Mouse (Mus musculus): ENCODE data around the gene Ankib1.
"Not testable (repeated sequence)": the region's sequence is repeated elsewhere in the genome, so short reads cannot be mapped to it uniquely, and the experiment has no call there.

DNA sequence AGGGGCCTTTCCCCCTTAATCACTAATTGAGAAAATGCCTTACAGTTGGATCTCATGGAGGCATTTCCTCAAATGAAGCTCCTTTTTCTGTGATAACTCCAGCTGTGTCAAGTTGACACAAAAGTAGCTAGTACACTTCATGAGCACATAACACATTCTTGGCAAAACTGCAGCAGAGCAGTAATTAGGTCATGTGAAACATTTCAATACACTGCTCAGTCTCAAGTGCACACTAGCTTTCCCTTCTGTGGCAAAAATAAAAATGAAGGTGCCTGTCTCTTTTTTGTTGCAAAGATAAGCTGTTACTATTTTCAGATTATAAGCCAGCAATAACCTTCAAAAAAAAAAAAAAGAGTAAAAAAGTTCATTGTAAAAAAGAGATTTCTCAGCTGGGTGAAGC, 52.2 kb downstream of the Ankib1 start:
- not testable (repeated sequence) for TF ChIP-seq CTCF (IDR thresholded peaks at IDR 0.05; ENCODE audit: borderline replicate concordance, insufficient read depth, low read depth, low read length); POLR2A (IDR thresholded peaks at IDR 0.05; ENCODE audit: borderline replicate concordance, insufficient read depth, low read length)
